Mouse (Mus musculus) hindbrain, embryonic 16.5 days (tissue): ENCODE results near the gene Pitx2. TPM values are rescaled to one million over a fixed set of nuclear protein-coding genes. Genes with fewer than 3 reads are reported as not detected.

Experiments used
- ATAC-seq: fragments of 200-750 bp; cut with Nextera tagmentation; 2 replicates; pipeline ENCODE4 v1.8.0; 2017; ENCODE audit warnings: moderate TSS enrichment, moderate library complexity
- H3K27ac ChIP-seq: fragments of 300-500 bp; sonication (generic); 2 replicates; pipeline ENCODE4 v1.5.1; 2014; ENCODE audit warnings: low read depth, mild to moderate bottlenecking, control low read depth, low read length, moderate library complexity
- H3K27me3 ChIP-seq: fragments of 300-500 bp; sonication (generic); replicated peaks from 2 replicates; pipeline ENCODE4 v1.6.1; 2014; ENCODE audit warnings: low read length; ENCODE audit not compliant: control insufficient read depth, insufficient read depth
- H3K36me3 ChIP-seq: fragments of 300-500 bp; sonication (generic); 2 replicates; pipeline ENCODE4 v1.6.1; 2014; ENCODE audit warnings: mild to moderate bottlenecking, low read length, moderate library complexity, mixed read lengths; ENCODE audit not compliant: control insufficient read depth, insufficient read depth
- H3K4me1 ChIP-seq: fragments of 300-500 bp; sonication (generic); 2 replicates; pipeline ENCODE4 v1.6.1; 2014; ENCODE audit warnings: low read depth, low read length; ENCODE audit not compliant: control insufficient read depth, insufficient read depth
- H3K4me2 ChIP-seq: fragments of 300-500 bp; sonication (generic); 2 replicates; pipeline ENCODE4 v1.6.1; 2014; ENCODE audit warnings: mild to moderate bottlenecking, low read length, control low read depth, moderate library complexity
- H3K4me3 ChIP-seq: fragments of 300-500 bp; sonication (generic); 2 replicates; pipeline ENCODE4 v1.5.1; 2014; ENCODE audit warnings: mild to moderate bottlenecking, low read length, control low read depth, moderate library complexity
- H3K9ac ChIP-seq: fragments of 300-500 bp; sonication (generic); 2 replicates; pipeline ENCODE4 v1.6.1; 2014; ENCODE audit warnings: low read depth, mild to moderate bottlenecking, control low read depth, low read length, moderate library complexity
- H3K9me3 ChIP-seq: fragments of 300-500 bp; sonication (generic); 2 replicates; pipeline ENCODE4 v1.6.1; 2014; ENCODE audit warnings: mild to moderate bottlenecking, low read length, moderate library complexity; ENCODE audit not compliant: control insufficient read depth
- WGBS: fragments of 180-500 bp; shearing (Covaris S2); extraction: QIAGEN DNeasy Blood & Tissue Kit; methylation state at CpG from one replicate; pipeline ENCODE4 v1.1.7; 2014; 5-methylcytosine and 5-hydroxymethylcytosine counted together
- polyA plus RNA-seq: library from polyadenylated mRNA; unstranded; fragments of >200 nt; fragmentation: Nextera tagmentation; extraction: Ambion mirVana; gene quantifications from 2 replicates; pipeline ENCODE4 v1.2.1, GENCODE M21; 2015

Gene Pitx2
- polyA plus RNA-seq, 1 experiment from 2014 or later: 2.7 TPM

GRCm38 (mm10) chr3:129220681-129221379 lies 21.2 kb downstream of the Pitx2 start:
- H3K27me3 ChIP-seq: peaks cover 32% of the 10 kb centered on the region
- no peaks in the 10 kb centered on the region for H3K4me1 ChIP-seq
- 3% methylated on average over 24 of the region's 24 CpGs for WGBS
- no peak overlapping the region for H3K4me2 ChIP-seq
- no peaks in the 10 kb centered on the region for H3K9me3 ChIP-seq
- H3K36me3 ChIP-seq: no peaks in the 10 kb centered on the region
- no peak for ATAC-seq
- H3K4me3 ChIP-seq: no peak overlapping the region
- H3K9ac ChIP-seq: no peak overlapping the region
- no peak overlapping the region for H3K27ac ChIP-seq

GRCm38 (mm10) chr3:129221380-129222260 lies 21.9 kb downstream of the Pitx2 start:
- no peak for ATAC-seq
- Histone ChIP-seq H3K27ac (no peak overlapping the region), H3K4me3 (no peak overlapping the region), H3K4me2 (no peak overlapping the region), H3K9me3 (no peaks in the 10 kb centered on the region), H3K9ac (no peak overlapping the region), H3K4me1 (no peaks in the 10 kb centered on the region), H3K27me3 (peaks cover 37% of the 10 kb centered on the region), H3K36me3 (no peaks in the 10 kb centered on the region)
- 3% methylated on average over 26 of the region's 27 CpGs for WGBS

GRCm38 (mm10) chr3:129222448-129223290 lies 23.0 kb downstream of the Pitx2 start:
- H3K27me3 ChIP-seq: peaks cover 41% of the 10 kb centered on the region
- H3K4me2 ChIP-seq: no peak overlapping the region
- 1% methylated on average over 21 of the region's 21 CpGs for WGBS
- H3K36me3 ChIP-seq: no peaks in the 10 kb centered on the region
- no peaks in the 10 kb centered on the region for H3K4me1 ChIP-seq
- no peaks in the 10 kb centered on the region for H3K9me3 ChIP-seq
- no peak overlapping the region for H3K4me3 ChIP-seq
- ATAC-seq: no peak
- H3K9ac ChIP-seq: no peak overlapping the region
- no peak overlapping the region for H3K27ac ChIP-seq

- no peak overlapping the region for H3K9ac ChIP-seq
- no peaks in the 10 kb centered on the region for H3K4me1 ChIP-seq
- no peak overlapping the region for H3K4me2 ChIP-seq
- no peaks in the 10 kb centered on the region for H3K36me3 ChIP-seq
- no peaks in the 10 kb centered on the region for H3K9me3 ChIP-seq
- peaks cover 42% of the 10 kb centered on the region for H3K27me3 ChIP-seq
- WGBS: 4% methylated on average over 6 of the region's 6 CpGs
- ATAC-seq: no peak
- no peak overlapping the region for H3K27ac ChIP-seq
- H3K4me3 ChIP-seq: no peak overlapping the region
These were observed 23.7 kb downstream of the Pitx2 start for GRCm38 (mm10) chr3:129223401-129223800.

- H3K4me1 ChIP-seq: no peaks in the 10 kb centered on the region
- no peaks in the 10 kb centered on the region for H3K9me3 ChIP-seq
- WGBS: 2% methylated on average over 25 of the region's 26 CpGs
- no peak overlapping the region for H3K4me2 ChIP-seq
- peaks cover 41% of the 10 kb centered on the region for H3K27me3 ChIP-seq
- no peak overlapping the region for H3K4me3 ChIP-seq
- H3K9ac ChIP-seq: no peak overlapping the region
- H3K27ac ChIP-seq: no peak overlapping the region
- ATAC-seq: no peak
- no peaks in the 10 kb centered on the region for H3K36me3 ChIP-seq
These were observed 24.5 kb downstream of the Pitx2 start for GRCm38 (mm10) chr3:129223964-129224805.

GRCm38 (mm10) chr3:129224806-129225576 lies 25.3 kb downstream of the Pitx2 start:
- H3K9me3 ChIP-seq: no peaks in the 10 kb centered on the region
- H3K4me3 ChIP-seq: no peak overlapping the region
- no peaks in the 10 kb centered on the region for H3K4me1 ChIP-seq
- WGBS: under 1% methylated on average over 40 of the region's 40 CpGs
- ATAC-seq: no peak
- H3K9ac ChIP-seq: no peak overlapping the region
- no peak overlapping the region for H3K4me2 ChIP-seq
- H3K27me3 ChIP-seq: peaks cover 39% of the 10 kb centered on the region
- no peak overlapping the region for H3K27ac ChIP-seq
- H3K36me3 ChIP-seq: no peaks in the 10 kb centered on the region

- no peak overlapping the region for H3K4me2 ChIP-seq
- H3K4me3 ChIP-seq: no peak overlapping the region
- no peaks in the 10 kb centered on the region for H3K4me1 ChIP-seq
- H3K9me3 ChIP-seq: no peaks in the 10 kb centered on the region
- ATAC-seq: no peak
- H3K9ac ChIP-seq: no peak overlapping the region
- peaks cover 39% of the 10 kb centered on the region for H3K27me3 ChIP-seq
- WGBS: under 1% methylated on average over 11 of the region's 13 CpGs
- H3K36me3 ChIP-seq: no peaks in the 10 kb centered on the region
- H3K27ac ChIP-seq: no peak overlapping the region
These were observed 26.1 kb downstream of the Pitx2 start for GRCm38 (mm10) chr3:129225577-129226289.
